Mouse (Mus musculus): ENCODE results near the gene AC124108.1. TPM values are rescaled to one million over a fixed set of nuclear protein-coding genes. Genes with fewer than 3 reads are reported as not detected.
"Not testable (repeated sequence)": the region's sequence is repeated elsewhere in the genome, so short reads cannot be mapped to it uniquely, and the experiment has no call there.

Gene AC124108.1
- 0.15 and 0.21 TPM in 2 replicates for polyA plus RNA-seq (2012; rRNA removed)

GRCm38 (mm10) chr1:132191093-132191785 is at the start of gene AC124108.1, which contains the start of gene Lemd1:
AC124108.1 (plus strand) TSS chr1:132191457.
Lemd1 (plus strand) TSS chr1:132191431.
- no peak for DNase-seq (ENCODE audit: low spot score)

- DNase-seq (ENCODE audit: low spot score): no peak
Observed at GRCm38 (mm10) chr1:132141753-132142152, 49.5 kb upstream of the AC124108.1 start.

- DNase-seq (ENCODE audit: low spot score): no peak
Observed at GRCm38 (mm10) chr1:132143079-132143478, 48.2 kb upstream of the AC124108.1 start.

GRCm38 (mm10) chr1:132143730-132144129 is 47.5 kb upstream of the AC124108.1 start:
- no peak for DNase-seq (ENCODE audit: low spot score)

- no peak for DNase-seq (ENCODE audit: low spot score)
Observed at GRCm38 (mm10) chr1:132144223-132144622, 47.0 kb upstream of the AC124108.1 start.

GRCm38 (mm10) chr1:132144837-132145236 is 46.4 kb upstream of the AC124108.1 start:
- no peak for DNase-seq (ENCODE audit: low spot score)

GRCm38 (mm10) chr1:132145973-132146685 is 45.1 kb upstream of the AC124108.1 start:
- no peak for DNase-seq (ENCODE audit: low spot score)

- no peak for DNase-seq (ENCODE audit: low spot score)
Observed at GRCm38 (mm10) chr1:132149410-132149809, 41.8 kb upstream of the AC124108.1 start.

- no peak for DNase-seq (ENCODE audit: low spot score)
Observed at GRCm38 (mm10) chr1:132150171-132150570, 41.1 kb upstream of the AC124108.1 start.

GRCm38 (mm10) chr1:132150817-132151601 is 40.2 kb upstream of the AC124108.1 start:
- DNase-seq (ENCODE audit: low spot score): no peak

GRCm38 (mm10) chr1:132151908-132152307 is 39.3 kb upstream of the AC124108.1 start:
- DNase-seq (ENCODE audit: low spot score): no peak

- no peak for DNase-seq (ENCODE audit: low spot score)
Observed at GRCm38 (mm10) chr1:132153086-132153690, 38.1 kb upstream of the AC124108.1 start.

GRCm38 (mm10) chr1:132153691-132154090 is 37.6 kb upstream of the AC124108.1 start:
- no peak for DNase-seq (ENCODE audit: low spot score)

GRCm38 (mm10) chr1:132155737-132156136 is 35.5 kb upstream of the AC124108.1 start:
- no peak for DNase-seq (ENCODE audit: low spot score)

- peak; percentile 72 for DNase-seq (ENCODE audit: low spot score)
Observed at GRCm38 (mm10) chr1:132157016-132157781, 34.1 kb upstream of the AC124108.1 start.

- no peak for DNase-seq (ENCODE audit: low spot score)
Observed at GRCm38 (mm10) chr1:132157808-132158207, 33.4 kb upstream of the AC124108.1 start.

GRCm38 (mm10) chr1:132158741-132159140 is 32.5 kb upstream of the AC124108.1 start:
- no peak for DNase-seq (ENCODE audit: low spot score)

GRCm38 (mm10) chr1:132159681-132160080 is 31.6 kb upstream of the AC124108.1 start:
- DNase-seq (ENCODE audit: low spot score): no peak

GRCm38 (mm10) chr1:132161211-132161880 is 29.9 kb upstream of the AC124108.1 start:
- DNase-seq (ENCODE audit: low spot score): peak; percentile 18

- not testable (repeated sequence) for DNase-seq (ENCODE audit: low spot score)
Observed at GRCm38 (mm10) chr1:132162618-132163017, 28.6 kb upstream of the AC124108.1 start.

Data from urinary bladder, adult 2 months (tissue).